Mouse (Mus musculus) brain, embryonic 14.5 days (tissue): ENCODE results near the gene Rhoa.

ENCODE experiments used
- CTCF ChIP-seq: fragments of 200-500 bp; IDR thresholded peaks from 2 replicates; pipeline ENCODE4 v1.5.1; 2012; ENCODE audit warnings: inconsistent platforms, mild to moderate bottlenecking, moderate library complexity, borderline replicate concordance; ENCODE audit not compliant: insufficient read depth, insufficient read length; ENCODE audit errors: extremely low read depth
- POLR2A ChIP-seq: fragments of 200-500 bp; IDR thresholded peaks from 2 replicates; pipeline ENCODE4 v1.6.1; 2012; ENCODE audit warnings: mild to moderate bottlenecking, inconsistent platforms, borderline replicate concordance; ENCODE audit not compliant: poor library complexity, insufficient read depth, insufficient read length, severe bottlenecking; ENCODE audit errors: extremely low read depth

DNA sequence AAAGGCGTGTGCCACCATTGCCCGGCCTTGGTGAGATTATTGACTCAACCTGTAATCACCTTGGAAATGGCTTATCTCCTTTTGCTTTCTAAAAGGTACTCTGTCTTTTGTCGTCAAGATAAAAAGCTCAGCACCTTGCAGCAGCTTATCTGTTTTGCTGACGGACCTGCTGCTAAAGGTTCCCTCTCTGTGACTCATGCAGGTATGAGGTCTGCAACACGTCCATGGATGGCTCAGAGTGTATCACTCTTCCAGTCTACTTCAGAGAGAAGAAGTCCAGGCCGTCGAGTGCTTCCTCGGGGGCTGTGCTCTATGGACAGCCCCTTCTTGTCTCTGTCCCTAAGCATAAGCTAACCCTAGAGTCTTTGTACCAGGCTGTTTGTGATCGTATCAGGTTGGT lies 72.3 kb downstream of the Rhoa start:
- TF ChIP-seq POLR2A: no peak
- no peak for TF ChIP-seq CTCF
